Mouse (Mus musculus): Measurements from ENCODE around the gene Ntng2.

The Ntng2 gene

DNA sequence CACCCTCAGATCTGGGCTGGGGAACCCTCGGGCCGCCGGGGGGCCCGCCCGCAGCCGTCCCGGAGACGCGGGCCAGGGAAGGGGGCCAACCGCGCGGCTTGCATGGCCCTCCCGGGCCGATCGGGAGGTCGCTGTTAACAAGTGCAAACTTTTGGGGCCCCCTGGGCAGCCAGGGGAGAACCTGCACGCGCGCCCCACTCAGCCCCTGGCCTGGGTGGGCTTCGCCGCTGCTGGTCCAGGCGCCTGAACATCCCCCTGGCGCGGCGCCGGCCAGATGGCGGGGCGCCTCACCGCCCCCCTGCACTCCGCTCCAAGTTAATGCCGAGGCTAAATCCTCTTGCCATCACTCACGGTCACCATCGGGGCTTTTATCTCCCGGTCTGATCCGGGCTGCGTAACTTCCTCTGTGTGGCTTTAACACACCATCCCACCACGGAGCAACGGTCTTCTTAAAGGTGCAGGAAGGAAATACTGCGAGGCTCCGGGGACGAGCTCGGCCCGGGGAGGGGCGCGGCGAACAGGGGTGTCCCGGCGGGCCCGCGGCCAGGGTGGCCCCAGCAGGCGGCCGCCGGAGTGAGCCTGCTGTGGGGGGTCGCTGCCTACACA lies at the start of gene Ntng2:
Gene Ntng2, minus strand, starts transcription at position 407 of the 606 bp plus-strand sequence.
- DNase-seq (ENCODE audit: low spot score in 2 of 2), result no peak

DNA sequence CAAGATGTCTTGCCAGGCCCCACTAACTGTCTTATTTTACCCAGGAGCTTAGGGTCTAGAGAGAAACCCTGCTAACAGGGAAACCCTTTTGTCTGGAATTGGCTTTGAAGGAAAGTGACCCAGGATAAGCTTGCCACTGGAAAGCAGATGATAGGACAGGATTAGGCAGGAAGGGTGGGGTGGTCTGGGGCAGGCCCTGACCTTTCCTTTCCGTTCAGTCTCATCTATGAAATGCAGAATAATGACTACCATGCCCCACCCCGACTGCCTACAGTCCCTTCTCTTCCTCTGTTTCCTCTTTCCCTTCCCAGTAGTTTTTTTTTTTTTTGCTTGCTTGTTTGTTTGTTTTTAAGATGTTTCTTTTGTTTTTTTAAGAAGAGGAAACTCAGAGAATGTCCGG lies 42.8 kb upstream of the Ntng2 start:
- DNase-seq (ENCODE audit: low spot score in 2 of 2), result no peak

DNA sequence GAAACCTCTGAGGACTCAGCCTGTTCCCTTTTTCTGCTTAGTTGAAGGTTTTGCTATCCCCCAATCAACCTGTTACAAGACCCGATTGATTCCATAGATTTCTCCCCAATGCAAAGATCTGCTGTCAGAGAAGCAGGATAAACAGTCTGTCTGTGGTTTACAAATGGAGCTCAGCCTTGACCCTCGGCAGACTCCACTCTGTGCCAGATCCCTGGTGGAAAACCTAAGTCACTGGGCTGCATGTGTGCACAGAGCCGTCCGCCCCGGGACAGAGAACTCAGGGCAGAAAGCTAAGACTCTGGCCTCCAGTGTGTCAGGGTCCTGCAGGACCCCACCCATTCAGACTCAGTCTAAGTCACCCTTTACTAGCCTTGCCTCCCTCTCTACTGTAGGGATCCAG lies 34.8 kb upstream of the Ntng2 start:
- DNase-seq (ENCODE audit: low spot score in 2 of 2), result no peak

DNA sequence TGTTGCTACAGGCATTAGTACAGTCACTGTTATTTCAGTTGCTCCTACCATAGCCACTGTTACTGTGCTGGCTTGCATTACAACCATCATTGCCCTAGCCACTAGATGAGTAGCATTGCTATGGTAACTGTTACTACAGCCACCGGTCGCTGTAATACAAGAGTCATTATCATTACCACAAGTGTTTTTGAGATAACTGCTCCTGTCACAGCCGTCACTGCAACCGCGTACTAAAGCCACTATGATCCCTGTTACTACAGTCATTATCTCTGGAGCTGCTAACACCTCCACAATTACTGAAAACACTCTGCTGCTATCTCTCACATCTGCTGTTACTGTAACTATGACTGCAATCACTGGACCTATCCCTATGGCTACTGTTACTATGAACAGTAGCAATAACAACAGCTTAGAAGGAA lies 24.9 kb upstream of the Ntng2 start:
- no peak for DNase-seq (ENCODE audit: low spot score in 2 of 2)

DNA sequence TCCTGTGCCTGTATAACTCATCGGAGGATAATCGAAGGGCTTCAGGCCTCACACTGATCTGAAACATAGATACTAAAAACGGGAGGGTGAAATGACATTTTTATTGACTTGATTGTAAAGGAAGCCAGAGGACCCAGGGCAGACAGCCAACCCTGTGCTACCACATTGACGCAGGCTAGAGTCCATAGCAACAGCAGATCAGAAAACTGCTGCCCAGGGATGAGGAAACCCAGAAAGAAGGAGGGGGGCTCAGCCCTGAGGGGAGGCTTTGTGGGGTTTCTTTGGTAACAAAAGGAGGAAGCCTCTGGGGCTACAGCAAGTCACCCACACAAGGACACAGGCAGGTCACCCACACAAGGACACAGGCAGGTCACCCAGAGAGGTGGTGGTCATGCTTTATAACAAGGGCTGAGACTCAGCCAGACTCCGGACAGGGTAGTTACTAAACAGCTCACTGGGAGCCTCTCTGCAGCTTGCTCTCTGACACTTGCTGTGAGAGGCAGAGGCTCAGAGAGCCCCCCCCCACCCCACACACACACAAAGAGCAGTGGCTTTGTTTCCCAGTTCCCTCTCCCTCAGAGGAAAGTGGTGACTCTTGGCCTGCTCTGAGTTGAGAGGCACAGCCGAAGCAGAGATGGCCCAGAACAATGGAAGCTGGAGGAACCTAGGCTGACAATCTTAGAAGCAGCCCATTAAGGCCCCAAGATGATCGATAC lies 19.2 kb upstream of the Ntng2 start:
- no peak for DNase-seq (ENCODE audit: low spot score in 2 of 2)

DNA sequence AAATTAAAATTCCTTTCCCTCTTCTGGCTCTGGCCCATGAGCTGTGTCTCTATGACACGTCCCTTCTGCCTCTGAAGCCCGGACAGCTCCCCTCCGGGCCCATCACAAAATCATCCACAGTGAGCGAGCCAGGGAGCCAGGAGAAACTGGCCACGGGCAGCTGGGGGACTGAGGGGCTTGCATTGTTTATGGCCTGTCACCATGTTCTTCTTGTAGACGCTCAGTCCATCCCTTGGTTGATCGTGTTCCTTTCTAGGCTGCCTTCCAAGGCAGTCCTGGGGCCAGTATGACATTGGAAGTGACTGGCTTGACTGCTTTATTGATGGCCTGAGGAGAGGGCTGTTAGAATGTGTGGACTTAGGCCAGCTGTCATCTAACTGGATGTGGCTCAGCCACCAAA lies 18.3 kb upstream of the Ntng2 start:
- no peak for DNase-seq (ENCODE audit: low spot score in 2 of 2)

DNA sequence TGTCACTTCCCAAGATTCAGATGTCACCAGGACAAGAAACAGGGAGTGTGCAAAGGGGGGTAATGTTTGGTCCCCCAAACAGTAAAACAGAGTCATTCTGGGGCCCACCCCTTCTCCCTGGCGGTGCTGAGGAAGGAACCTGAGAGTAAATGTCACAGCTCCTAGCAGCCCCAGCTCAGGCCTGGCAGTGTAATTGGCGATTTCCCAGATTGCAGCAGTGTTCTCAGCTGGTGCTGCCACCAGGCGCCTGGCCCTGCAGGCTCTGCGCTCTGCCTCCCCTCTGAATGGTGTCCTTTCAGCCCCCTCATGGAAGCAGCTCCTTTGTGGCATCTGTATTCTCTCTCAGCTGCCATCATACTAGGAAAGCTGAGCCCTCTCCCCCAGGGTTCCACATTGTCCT lies 14.0 kb upstream of the Ntng2 start:
- DNase-seq (ENCODE audit: low spot score in 2 of 2), result no peak

DNA sequence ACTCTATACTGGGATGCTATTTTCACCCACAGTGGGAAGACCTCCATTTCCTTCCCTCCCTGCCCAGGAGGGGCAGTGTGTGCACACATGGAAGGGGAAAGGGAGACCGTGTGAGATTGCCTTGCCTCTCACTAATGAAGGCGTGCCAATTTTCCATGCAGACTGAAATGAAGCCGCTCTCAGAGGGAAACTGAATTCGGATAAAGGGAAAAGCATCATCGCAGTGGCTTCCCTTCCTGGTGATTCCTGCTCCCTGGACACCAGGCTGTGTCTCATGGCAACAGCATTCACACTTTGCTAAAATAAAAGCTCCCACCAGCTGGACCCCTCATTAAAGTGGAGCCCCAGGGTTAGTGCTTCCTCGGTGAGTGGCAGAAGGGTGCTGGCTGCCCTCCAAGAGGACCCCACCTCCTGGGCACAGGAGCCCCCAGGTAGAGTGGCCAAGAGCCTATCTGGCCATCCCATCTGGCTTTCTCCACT lies 9.7 kb upstream of the Ntng2 start:
- no peak for DNase-seq (ENCODE audit: low spot score in 2 of 2)

DNA sequence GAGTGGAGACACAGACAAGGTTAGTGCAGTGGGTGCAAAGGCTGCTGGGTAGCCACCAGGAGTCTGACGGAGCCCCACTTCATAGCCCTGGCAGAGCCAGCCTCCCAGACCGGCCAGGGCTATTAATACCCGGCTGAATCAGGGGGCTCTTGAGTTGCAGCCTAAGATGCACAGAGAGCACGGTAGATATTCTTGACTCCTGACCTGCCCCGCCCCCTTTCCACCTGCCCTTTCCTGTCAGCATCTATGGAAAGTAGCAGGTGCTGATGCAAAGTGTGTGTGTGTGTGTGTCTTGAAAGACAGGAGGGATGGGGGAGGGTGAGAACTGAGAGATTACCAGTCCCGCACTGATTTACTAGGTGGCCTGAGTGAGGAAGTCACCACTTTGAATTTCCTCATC lies 8.3 kb upstream of the Ntng2 start:
- DNase-seq (ENCODE audit: low spot score in 2 of 2), result no peak

DNA sequence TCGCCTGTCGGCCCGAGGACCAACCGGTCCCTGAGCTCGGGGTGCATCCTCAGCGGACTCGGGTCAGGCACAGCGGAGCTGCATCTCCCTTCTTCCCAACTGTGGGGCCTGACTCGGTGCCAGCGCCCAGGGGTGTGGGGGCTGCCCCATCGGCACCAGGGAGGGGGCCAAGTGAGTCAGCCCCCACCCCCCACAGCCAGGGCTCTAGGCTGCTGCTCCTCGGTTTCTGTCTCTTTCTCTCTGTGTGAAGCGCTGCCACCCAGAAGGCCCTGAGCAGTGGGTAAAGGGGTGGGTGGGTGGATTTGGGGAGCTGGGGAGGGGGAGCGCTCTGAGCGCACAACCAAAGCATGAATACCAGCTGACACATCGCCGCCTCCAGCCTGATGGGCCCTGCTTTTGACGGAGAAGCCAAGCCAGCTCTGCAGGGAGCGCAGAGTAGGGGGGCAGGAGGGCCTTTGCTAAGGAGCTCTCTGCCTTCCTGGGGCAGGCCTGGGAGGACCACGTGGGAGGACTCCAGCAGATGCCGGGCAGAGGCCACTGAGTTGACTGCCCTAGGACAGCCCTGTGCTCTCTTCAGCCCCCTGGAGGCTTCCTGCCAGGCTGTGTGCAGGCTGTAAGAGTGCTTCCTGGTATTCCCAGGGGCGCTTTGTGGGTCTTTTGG lies 530 bp upstream of the Ntng2 start:
- no peak for DNase-seq (ENCODE audit: low spot score in 2 of 2)

DNA sequence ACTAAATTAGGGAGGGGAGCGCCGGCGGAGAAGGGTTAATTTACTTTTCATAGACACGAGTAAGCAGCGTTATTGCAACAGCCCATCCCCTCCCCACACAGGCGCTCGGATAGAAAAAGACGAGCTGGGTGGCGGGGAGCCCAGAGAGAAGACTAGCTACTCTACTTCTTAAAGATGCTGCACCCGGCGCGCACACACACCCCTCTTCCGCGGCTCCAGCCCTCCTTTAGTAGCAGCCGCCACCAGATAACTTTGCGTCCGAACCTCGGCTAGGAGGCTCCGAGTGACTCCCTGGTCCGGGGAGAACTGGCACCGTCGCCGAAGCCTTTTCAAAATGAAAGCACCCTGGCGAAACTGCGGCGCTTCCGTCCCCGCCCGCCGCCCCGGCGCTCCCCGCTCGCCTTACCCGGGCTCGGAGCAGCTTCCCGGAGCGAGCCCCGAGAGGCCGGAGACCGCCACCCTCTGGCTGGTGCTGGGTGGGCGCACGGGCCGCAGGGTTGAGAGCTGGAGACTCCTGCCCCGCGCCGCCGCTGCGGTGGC lies 676 bp downstream of the Ntng2 start:
- DNase-seq (ENCODE audit: low spot score in 2 of 2), result peak in 1 of 2 experiments; percentile 39

DNA sequence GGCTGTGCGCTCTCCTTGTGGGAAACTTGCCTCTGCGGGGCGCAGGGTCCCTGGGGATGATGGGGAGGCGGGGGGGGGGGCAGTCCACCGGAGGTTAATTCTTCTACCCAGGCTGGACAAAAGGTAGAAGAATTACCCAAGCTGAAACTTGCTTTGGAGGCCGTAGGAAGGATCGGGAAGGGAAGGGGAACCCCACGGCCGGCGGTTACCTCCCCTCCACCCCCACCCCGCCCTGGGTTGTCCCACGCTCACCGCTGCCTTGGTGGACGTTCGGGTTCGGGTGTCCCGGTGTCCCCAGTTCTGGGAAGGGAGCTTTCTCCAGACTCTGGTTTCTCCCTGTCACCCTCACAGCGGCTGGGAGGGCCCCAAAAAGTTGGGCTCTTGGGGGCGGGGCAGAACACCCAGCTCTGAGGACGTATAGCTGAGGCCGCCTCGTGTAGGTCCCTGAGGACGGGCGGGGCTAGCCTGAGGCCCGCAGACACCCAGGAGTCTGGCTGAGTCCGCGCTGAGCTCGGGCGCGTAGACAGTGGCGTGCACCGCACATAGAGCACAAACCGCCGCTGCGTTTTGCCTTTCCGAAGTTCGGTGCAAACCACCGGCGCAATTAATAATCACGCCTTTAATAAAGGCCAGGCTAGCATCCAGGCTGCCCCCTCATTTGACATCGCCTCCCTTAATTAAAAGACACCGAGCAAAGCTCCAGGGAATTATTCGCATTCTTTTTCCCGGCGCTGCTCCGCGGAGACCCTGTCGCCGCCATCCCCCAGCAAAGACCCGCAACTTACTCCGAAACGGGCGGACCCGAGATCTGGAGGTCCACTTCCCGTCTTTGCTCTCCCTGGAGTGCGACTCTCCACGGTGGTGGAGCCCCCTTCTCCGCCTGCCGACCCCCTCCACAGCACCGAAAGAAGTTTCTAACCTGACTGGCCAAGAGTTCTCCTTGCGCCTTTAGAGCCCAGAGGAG lies 1.4 kb downstream of the Ntng2 start:
- no peak for DNase-seq (ENCODE audit: low spot score in 2 of 2)

DNA sequence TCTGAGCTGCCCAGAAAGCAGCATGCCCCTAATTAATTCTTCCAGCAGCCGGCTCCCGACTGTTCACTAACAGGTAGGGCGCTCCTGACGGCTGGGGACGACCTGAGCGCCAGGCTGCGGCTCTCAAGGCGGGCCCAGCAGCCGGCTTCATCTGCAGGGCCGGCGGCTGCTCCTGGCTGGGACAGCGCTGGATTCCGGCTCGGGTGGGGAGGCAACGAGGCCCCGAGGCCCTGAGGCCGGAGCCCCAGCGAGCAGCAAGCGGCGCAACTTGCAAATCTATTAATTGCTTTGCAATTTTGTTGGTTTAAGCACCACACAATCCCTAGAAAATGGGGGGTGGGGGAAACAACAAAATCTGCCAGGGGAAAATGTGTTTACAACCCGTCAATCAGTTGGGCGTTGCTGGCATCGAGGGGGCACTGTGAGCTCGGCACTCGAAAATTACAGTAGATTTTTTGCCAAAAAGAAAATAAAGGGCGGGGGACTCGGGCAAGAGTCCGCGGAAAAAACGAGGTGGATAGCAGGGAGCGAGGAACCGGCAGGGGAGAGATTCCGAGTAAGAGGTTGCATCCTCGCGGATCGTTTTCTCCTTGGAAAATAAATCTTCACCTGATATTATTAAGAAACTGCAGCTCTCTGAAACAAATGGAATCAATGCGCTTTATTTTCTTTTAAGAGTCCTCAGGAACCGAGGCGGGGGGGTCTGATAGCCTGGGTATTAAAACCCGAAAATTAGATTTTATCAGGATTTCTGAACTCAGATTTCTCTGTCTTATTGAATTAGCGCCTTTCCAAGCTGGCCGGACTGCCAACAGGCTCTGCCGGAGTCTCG lies 2.3 kb downstream of the Ntng2 start:
- DNase-seq (ENCODE audit: low spot score in 2 of 2), result no peak

DNA sequence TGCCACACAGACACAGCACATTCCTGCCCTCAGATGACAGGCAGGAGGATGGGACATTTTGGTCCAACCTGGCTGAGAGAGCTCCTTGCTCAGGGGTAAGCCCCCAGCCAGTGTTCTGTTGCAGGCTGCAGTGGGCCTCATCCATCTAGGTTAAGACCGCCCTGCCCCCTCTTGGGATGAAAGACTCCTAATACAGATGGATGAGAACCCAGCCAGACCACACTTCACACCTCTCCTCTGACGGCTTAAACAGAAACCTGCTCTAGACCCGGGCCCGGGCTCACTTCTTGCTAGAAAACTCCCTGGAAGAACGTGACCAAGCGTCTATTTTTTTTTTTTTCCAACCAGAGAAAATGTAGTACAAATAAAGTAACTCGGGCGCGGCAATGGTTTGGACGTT lies 3.0 kb downstream of the Ntng2 start:
- DNase-seq (ENCODE audit: low spot score in 2 of 2), result no peak

DNA sequence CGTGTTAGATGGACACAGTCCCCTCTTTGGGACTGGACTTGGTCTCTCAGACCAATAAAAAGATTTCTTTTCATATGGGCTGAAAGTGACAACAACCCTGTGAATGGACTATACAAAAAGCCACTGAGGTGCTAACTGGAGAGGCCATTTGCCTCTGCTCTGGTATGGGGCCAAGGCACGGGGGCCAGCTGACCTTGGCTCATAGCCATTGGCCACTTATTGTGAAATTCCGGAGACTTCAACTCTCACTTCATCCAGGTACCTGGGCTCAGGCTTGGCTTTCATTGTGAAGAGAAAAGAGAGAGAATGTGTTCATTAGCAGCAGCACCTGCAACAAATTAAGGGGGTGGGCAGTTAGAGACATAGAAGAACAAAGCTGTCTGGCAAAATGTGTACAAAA lies 4.3 kb downstream of the Ntng2 start:
- no peak for DNase-seq (ENCODE audit: low spot score in 2 of 2)

DNA sequence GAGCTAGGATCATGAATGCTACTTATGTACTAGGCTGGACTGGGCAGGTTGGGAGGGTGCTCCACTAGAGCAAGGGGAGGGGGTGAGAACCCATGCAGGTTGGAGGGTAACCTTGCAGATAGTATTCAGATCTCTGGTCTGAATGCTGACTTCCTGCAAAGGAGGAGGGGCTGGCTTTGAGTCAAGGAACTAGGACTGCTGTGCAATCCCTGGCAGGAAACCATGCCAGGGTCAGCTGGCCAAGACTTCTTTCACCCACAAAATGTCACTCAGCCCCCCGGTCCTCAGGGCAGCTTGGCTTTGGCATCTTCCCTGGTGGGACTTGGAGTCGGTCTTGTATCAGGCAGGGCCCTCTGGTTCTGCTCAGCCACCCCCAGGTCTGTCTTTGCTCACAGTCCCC lies 5.4 kb downstream of the Ntng2 start:
- no peak for DNase-seq (ENCODE audit: low spot score in 2 of 2)

DNA sequence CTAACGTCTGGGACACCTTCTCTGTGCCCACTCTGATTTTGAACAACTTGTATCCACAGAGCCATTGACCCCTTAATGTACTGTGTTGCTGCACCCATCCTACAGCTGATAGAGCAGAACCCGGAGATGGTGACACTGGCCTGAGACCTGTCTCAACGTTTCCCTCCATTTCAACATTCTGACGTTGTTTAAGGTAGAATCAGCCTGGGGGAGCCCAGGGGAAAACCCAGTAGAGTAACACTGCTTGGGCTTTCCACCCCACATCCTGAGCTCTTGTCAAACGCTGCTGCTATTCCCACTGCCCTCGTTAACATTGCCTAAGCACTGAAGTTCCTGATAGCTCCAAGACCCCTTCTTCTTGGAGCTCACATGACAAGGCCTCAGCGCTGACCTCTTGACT lies 5.9 kb downstream of the Ntng2 start:
- no peak for DNase-seq (ENCODE audit: low spot score in 2 of 2)

DNA sequence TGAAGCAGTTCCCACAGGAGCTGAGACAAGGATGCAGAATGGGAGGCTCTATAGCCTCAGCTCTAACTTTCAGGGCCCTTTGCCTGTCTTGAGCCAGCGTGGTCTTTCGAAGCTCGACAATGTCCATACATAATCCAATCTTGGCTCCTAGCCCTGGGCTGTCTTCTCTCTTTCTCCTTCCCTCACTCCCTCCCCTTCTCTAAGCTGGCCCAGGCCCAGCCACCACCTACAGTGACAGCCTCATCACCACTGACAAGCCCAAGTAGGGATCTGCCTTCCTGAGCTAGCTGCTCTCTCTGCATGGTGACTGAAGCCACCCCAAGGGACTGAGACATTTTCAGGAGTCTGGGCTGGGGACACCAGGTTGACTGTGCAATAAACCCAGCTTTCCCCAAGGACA lies 6.5 kb downstream of the Ntng2 start:
- no peak for DNase-seq (ENCODE audit: low spot score in 2 of 2)

DNA sequence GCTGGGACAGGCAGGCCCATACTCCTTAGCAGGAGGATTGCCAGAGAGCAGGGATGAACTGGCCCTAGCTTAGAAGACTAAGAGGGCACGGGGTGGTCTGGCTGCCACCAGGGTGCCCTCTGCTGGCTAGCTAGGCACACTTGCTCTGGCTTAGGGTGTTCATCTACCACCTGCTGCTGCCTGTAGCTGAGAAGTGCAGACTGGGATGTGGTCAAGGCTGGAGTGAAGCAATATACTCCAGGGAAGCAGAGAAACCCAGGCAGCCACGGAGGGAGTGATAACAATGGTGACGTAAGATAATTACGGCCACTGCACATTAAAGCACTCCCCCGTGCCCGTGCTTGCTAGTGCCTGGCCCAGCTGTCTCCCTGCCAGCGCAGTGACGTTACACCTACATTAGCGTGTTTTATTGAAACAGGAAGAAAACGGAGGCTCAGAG lies 7.4 kb downstream of the Ntng2 start:
- no peak for DNase-seq (ENCODE audit: low spot score in 2 of 2)

DNA sequence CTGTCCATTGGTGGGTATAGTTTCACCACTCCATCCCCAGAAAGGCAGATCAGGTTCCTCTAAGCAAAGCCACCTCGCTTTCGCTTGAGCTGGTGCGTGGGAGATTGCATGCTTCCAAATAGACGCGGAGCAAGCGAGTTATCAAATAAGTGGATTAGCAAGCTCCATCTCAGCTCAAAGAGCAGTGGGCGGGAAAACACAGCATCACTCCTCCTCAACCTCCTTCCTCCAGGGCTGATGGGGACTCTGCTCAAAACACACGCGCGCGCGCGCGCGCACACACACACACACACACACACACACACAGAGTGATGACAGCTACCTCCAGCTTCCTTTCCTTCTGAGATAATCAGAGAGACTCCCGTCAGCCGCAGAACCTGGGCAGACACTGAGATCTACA lies 13.5 kb downstream of the Ntng2 start:
- no peak for DNase-seq (ENCODE audit: low spot score in 2 of 2)

DNA sequence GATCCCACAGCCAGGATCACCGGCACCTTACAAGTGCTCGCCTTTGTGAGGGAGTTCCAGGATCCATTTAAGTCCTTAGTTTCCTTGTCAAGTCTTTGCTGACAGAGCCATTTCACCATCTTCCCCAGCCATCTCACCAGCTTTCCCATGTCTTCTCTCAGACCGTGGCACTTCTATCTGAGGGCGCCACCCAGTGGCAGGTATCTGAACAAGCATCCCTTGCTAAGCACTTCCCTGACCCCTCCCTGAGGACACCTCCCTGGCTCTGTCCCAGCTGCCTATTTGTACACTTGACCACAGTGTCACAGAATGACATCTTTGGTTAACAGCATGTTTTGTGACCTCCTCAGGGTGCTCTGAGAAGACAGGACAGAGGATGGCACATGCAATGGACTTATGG lies 15.2 kb downstream of the Ntng2 start:
- peak in 1 of 2 experiments; percentile 48 for DNase-seq (ENCODE audit: low spot score in 2 of 2)

All from thymus, postnatal 10 days (tissue).